Comparison of ENCODE assay signal across 22 mouse cellular contexts in the genomic region with DNA sequence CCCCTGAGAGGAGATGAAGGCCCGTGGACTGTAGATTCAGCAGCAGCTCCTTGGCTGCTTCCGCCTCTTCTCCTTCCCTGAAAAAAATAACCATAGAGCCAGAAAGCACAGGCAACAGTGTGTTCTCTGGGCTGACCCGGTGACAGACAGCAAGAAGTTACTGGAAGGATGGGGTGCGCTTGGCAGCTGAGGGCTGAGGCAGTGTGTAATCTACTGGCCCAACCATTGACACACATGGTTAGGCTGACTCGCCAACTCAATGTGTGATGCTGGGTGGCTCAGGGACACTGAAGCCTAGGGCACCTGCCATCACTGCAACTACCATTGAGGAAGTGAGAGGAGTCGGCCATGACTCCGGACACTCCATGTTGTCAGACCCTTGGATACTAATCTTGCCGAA. TPM values are rescaled to one million over a fixed set of nuclear protein-coding genes. Genes with fewer than 3 reads are reported as not detected.
DNase-seq lines count a peak whose midpoint lies in the region; ATAC-seq and TF ChIP-seq lines count a peak whose summit lies in the region.
"Had no signal": no experiment of that assay in that cellular context is flagged by ENCODE, and none has a peak within 500 bp of the region (broad histone marks: within the 10 kb centered on the region; RNA-seq: fewer than 3 reads in every experiment).

No protein-coding gene starts in this region.

- H3K4me3 ChIP-seq in hindbrain, embryonic 13.5 days = no peak overlapping the region
- no peak overlapping the region for H3K4me3 ChIP-seq in hindbrain, embryonic 11.5 days (ENCODE audit: low read depth, low read length)
- H3K4me3 ChIP-seq in hindbrain, postnatal 0 days (ENCODE audit: low read length) = no peak overlapping the region
- H3K4me3 ChIP-seq in hindbrain, embryonic 14.5 days (replicated peaks; ENCODE audit: low read length) = no peak overlapping the region
- H3K4me3 ChIP-seq in MEL (ENCODE audit: control insufficient read depth in 1 of 2, insufficient read depth in 1 of 2, low read depth in 2 of 2, low read length in 2 of 2) = no peak overlapping the region

- no peak for ATAC-seq in hindbrain, embryonic 13.5 days (ENCODE audit: low FRiP score)
- no peak for ATAC-seq in hindbrain, embryonic 11.5 days (ENCODE audit: low FRiP score)
- peak; percentile 52 for ATAC-seq in hindbrain, postnatal 0 days
- no peak for ATAC-seq in hindbrain, embryonic 14.5 days (ENCODE audit: low FRiP score)
- ATAC-seq: Patski had no signal

- no peaks in the 10 kb centered on the region for H3K9me3 ChIP-seq in hindbrain, embryonic 13.5 days
- no peaks in the 10 kb centered on the region for H3K9me3 ChIP-seq in hindbrain, embryonic 11.5 days (ENCODE audit: control insufficient read depth, low read length)
- no peaks in the 10 kb centered on the region for H3K9me3 ChIP-seq in hindbrain, postnatal 0 days (ENCODE audit: low read length)
- H3K9me3 ChIP-seq in hindbrain, embryonic 14.5 days (ENCODE audit: control insufficient read depth, low read length) = no peaks in the 10 kb centered on the region
- H3K9me3 ChIP-seq in MEL (replicated peaks; ENCODE audit: insufficient read depth, low read length) = no peaks in the 10 kb centered on the region
- H3K9me3 ChIP-seq: embryonic facial prominence, embryonic 10.5 days; embryonic facial prominence, embryonic 12.5 days; forebrain, embryonic 12.5 days had no signal

- 93% methylated on average over 8 of the region's 8 CpGs for WGBS in hindbrain, embryonic 13.5 days
- WGBS in hindbrain, embryonic 11.5 days = 90% methylated on average over 8 of the region's 8 CpGs
- WGBS in hindbrain, postnatal 0 days = 80% methylated on average over 8 of the region's 8 CpGs
- 85% methylated on average over 8 of the region's 8 CpGs for WGBS in hindbrain, embryonic 14.5 days

- H3K79me2 ChIP-seq in MEL (ENCODE audit: control insufficient read depth, insufficient read depth, low read length, poor library complexity) = no peaks in the 10 kb centered on the region

- intact Hi-C loops in heart, postnatal 25 days (cut with DNase I) = no loop called here

- H3K4me2 ChIP-seq in hindbrain, embryonic 13.5 days = no peak overlapping the region
- H3K4me2 ChIP-seq in hindbrain, embryonic 11.5 days (replicated peaks; ENCODE audit: low read depth, low read length) = no peak overlapping the region
- H3K4me2 ChIP-seq in hindbrain, postnatal 0 days (ENCODE audit: low read depth, low read length) = no peak overlapping the region
- no peak overlapping the region for H3K4me2 ChIP-seq in hindbrain, embryonic 14.5 days (replicated peaks)

- TF ChIP-seq RAD21 in MEL (IDR thresholded peaks at IDR 0.05; ENCODE audit: low read depth, low read length) = no peak

- TF ChIP-seq CTCF in hindbrain, postnatal 0 days (IDR thresholded peaks at IDR 0.05; ENCODE audit: low read depth) = no peak
- no peak for TF ChIP-seq CTCF in MEL (IDR thresholded peaks at IDR 0.05 in 2 of 3, conservative IDR thresholded peaks at IDR 0.05 in 1 of 3; ENCODE audit: control insufficient read depth in 1 of 3, insufficient read depth in 1 of 3, low read depth in 2 of 3, low read length in 3 of 3, poor library complexity in 1 of 3, severe bottlenecking in 1 of 3)

- H3K9ac ChIP-seq in hindbrain, embryonic 13.5 days = no peak overlapping the region
- H3K9ac ChIP-seq in hindbrain, embryonic 11.5 days (ENCODE audit: low read depth, low read length) = no peak overlapping the region
- no peak overlapping the region for H3K9ac ChIP-seq in hindbrain, postnatal 0 days (replicated peaks; ENCODE audit: low read length)
- H3K9ac ChIP-seq in hindbrain, embryonic 14.5 days = no peak overlapping the region
- H3K9ac ChIP-seq in MEL (ENCODE audit: control insufficient read depth, low read depth, low read length, poor library complexity, severe bottlenecking) = peak overlapping the region; percentile 29; the same call in 1 of the 2 replicates
- H3K9ac ChIP-seq: embryonic facial prominence, embryonic 12.5 days; forebrain, postnatal 0 days had no signal

- H3K4me1 ChIP-seq in hindbrain, embryonic 13.5 days (replicated peaks) = peaks cover 16% of the 10 kb centered on the region
- no peaks in the 10 kb centered on the region for H3K4me1 ChIP-seq in hindbrain, embryonic 11.5 days (replicated peaks; ENCODE audit: control insufficient read depth, insufficient read depth, low read length)
- H3K4me1 ChIP-seq in hindbrain, postnatal 0 days (ENCODE audit: insufficient read depth, low read length) = peaks cover 11% of the 10 kb centered on the region
- H3K4me1 ChIP-seq in hindbrain, embryonic 14.5 days (replicated peaks; ENCODE audit: control insufficient read depth, insufficient read depth, low read length) = no peaks in the 10 kb centered on the region
- H3K4me1 ChIP-seq in MEL (ENCODE audit: control insufficient read depth in 1 of 2, insufficient read depth in 2 of 2, low read length in 2 of 2) = peaks cover 0 to 5% of the 10 kb centered on the region in 2 experiments; a peak in 1 of 4 replicates

- peak; percentile 87 for DNase-seq in heart, adult 11 months
- DNase-seq in heart, postnatal 25 days (ENCODE audit: low spot score) = no peak
- DNase-seq in hindbrain, embryonic 11.5 days (ENCODE audit: low spot score) = no peak
- DNase-seq in hindbrain, postnatal 0 days (ENCODE audit: low spot score) = no peak
- DNase-seq in hindbrain, embryonic 14.5 days (ENCODE audit: low spot score) = no peak
- peak; percentile 22 for DNase-seq in MEL (ENCODE audit: low read depth, low spot score)
- DNase-seq in retina, embryonic 14.5 days (ENCODE audit: low spot score) = no peak
- DNase-seq: adrenal gland, adult 8-10 months; adrenal gland, postnatal 14 days; adrenal gland, postnatal 36 days; cerebellum, adult 11-12 months; cerebellum, adult 2 months; cerebellum, adult 9-10 months; cerebellum, postnatal 10 days; forebrain, postnatal 0 days had no signal

- TF ChIP-seq EP300 in MEL (IDR thresholded peaks at IDR 0.05; ENCODE audit: low read depth in 1 of 2, low read length in 2 of 2) = no peak

- no peaks in the 10 kb centered on the region for H3K27me3 ChIP-seq in hindbrain, embryonic 13.5 days
- no peaks in the 10 kb centered on the region for H3K27me3 ChIP-seq in hindbrain, embryonic 11.5 days (ENCODE audit: control insufficient read depth, insufficient read depth, low read length)
- H3K27me3 ChIP-seq in hindbrain, postnatal 0 days (ENCODE audit: insufficient read depth, low read length) = no peaks in the 10 kb centered on the region
- H3K27me3 ChIP-seq in hindbrain, embryonic 14.5 days (ENCODE audit: control insufficient read depth, insufficient read depth, low read length) = no peaks in the 10 kb centered on the region
- no peaks in the 10 kb centered on the region for H3K27me3 ChIP-seq in MEL (ENCODE audit: control insufficient read depth in 1 of 2, insufficient read depth in 2 of 2, low read length in 2 of 2)
- H3K27me3 ChIP-seq: embryonic facial prominence, embryonic 12.5 days; forebrain, embryonic 12.5 days; Patski had no signal

- 0 out of 2 replicates have a peak overlapping the region, but pooled peaks have one; percentile 23 for H3K27ac ChIP-seq in hindbrain, embryonic 13.5 days
- H3K27ac ChIP-seq in hindbrain, embryonic 11.5 days (ENCODE audit: low read depth, low read length) = no peak overlapping the region
- H3K27ac ChIP-seq in hindbrain, postnatal 0 days = no peak overlapping the region
- H3K27ac ChIP-seq in hindbrain, embryonic 14.5 days = no peak overlapping the region
- H3K27ac ChIP-seq in MEL (ENCODE audit: control insufficient read depth, low read depth, low read length) = no peak overlapping the region
- H3K27ac ChIP-seq: embryonic facial prominence, embryonic 12.5 days; forebrain, embryonic 12.5 days had no signal

- peaks cover 65% of the 10 kb centered on the region for H3K36me3 ChIP-seq in hindbrain, embryonic 13.5 days
- no peaks in the 10 kb centered on the region for H3K36me3 ChIP-seq in hindbrain, embryonic 11.5 days (ENCODE audit: control insufficient read depth, insufficient read depth, low read length)
- peaks cover 18% of the 10 kb centered on the region for H3K36me3 ChIP-seq in hindbrain, postnatal 0 days (ENCODE audit: insufficient read depth, low read length)
- peaks cover 54% of the 10 kb centered on the region for H3K36me3 ChIP-seq in hindbrain, embryonic 14.5 days (replicated peaks; ENCODE audit: control insufficient read depth, insufficient read depth)
- peaks cover 0 to 4% of the 10 kb centered on the region in 2 experiments; a peak in 1 of 4 replicates for H3K36me3 ChIP-seq in MEL (ENCODE audit: control insufficient read depth in 1 of 2, insufficient read depth in 2 of 2, low read length in 2 of 2)
- H3K36me3 ChIP-seq: embryonic facial prominence, embryonic 12.5 days had no signal

- TF ChIP-seq POLR2A in MEL (IDR thresholded peaks at IDR 0.05; ENCODE audit: control insufficient read depth in 1 of 2, insufficient read depth in 1 of 2, low read depth in 1 of 2, low read length in 2 of 2, poor library complexity in 1 of 2) = no peak

RNA-seq across cellular contexts. Expression of gene Srprb, which starts 20.1 kb away (rescaled TPM):
- total RNA-seq in heart, postnatal 25 days (2021) = 10 to 100 TPM; 18.0 to 19.4 TPM
- polyA plus RNA-seq in hindbrain, embryonic 13.5 days (2015; fragmentation: Nextera tagmentation; extraction: Ambion mirVana) = 48.9 and 51.0 TPM in 2 replicates
- polyA plus RNA-seq in hindbrain, embryonic 11.5 days (2014; fragmentation: Nextera tagmentation; extraction: Ambion mirVana) = 55.0 and 59.4 TPM in 2 replicates
- 55.3 and 58.1 TPM in 2 replicates for total RNA-seq in hindbrain, postnatal 0 days (2014; rRNA removed)
- polyA plus RNA-seq in hindbrain, postnatal 0 days (2015; fragmentation: Nextera tagmentation; extraction: Ambion mirVana) = 43.1 and 44.3 TPM in 2 replicates
- polyA plus RNA-seq in hindbrain, embryonic 14.5 days (2014; fragmentation: Nextera tagmentation; extraction: Ambion mirVana) = 54.1 and 64.9 TPM in 2 replicates
- total RNA-seq in MEL (2012; rRNA removed) = 62.0 and 71.5 TPM in 2 replicates
- polyA plus RNA-seq in MEL (2012; ENCODE audit: insufficient read depth in 1 of 2, insufficient read length in 2 of 2, low read depth in 1 of 2, low replicate concordance in 2 of 2, missing spikeins in 1 of 2) = 10 to 100 TPM in 1 of 2 experiments, not detected in 1; 85.0 TPM

RNA-seq across cellular contexts. Expression of gene Gm20425, which starts 48.2 kb away (rescaled TPM):
- 1 to 10 TPM; 6.7 to 8.0 TPM for total RNA-seq in heart, postnatal 25 days (2021)
- 3.5 and 4.7 TPM in 2 replicates for polyA plus RNA-seq in hindbrain, embryonic 13.5 days (2015; fragmentation: Nextera tagmentation; extraction: Ambion mirVana)
- polyA plus RNA-seq in hindbrain, embryonic 11.5 days (2014; fragmentation: Nextera tagmentation; extraction: Ambion mirVana) = 0.21 and 1.6 TPM in 2 replicates
- total RNA-seq in hindbrain, postnatal 0 days (2014; rRNA removed) = 0.99 and 3.7 TPM in 2 replicates
- polyA plus RNA-seq in hindbrain, postnatal 0 days (2015; fragmentation: Nextera tagmentation; extraction: Ambion mirVana) = 3.3 and 5.2 TPM in 2 replicates
- polyA plus RNA-seq in hindbrain, embryonic 14.5 days (2014; fragmentation: Nextera tagmentation; extraction: Ambion mirVana) = 0.48 and 4.0 TPM in 2 replicates
- not detected in 2 replicates for total RNA-seq in MEL (2012; rRNA removed)
- not detected for polyA plus RNA-seq in MEL (2012; ENCODE audit: insufficient read depth in 1 of 2, insufficient read length in 2 of 2, low read depth in 1 of 2, low replicate concordance in 2 of 2, missing spikeins in 1 of 2)
- total RNA-seq: forebrain, postnatal 0 days had no signal
- polyA plus RNA-seq: C2C12; cortical plate, adult 2 months; Patski had no signal

RNA-seq across cellular contexts. Expression of gene Trf, which starts 48.4 kb away (rescaled TPM):
- 10 to 100 TPM; 39.7 to 47.5 TPM for total RNA-seq in heart, postnatal 25 days (2021)
- 33.0 and 34.3 TPM in 2 replicates for polyA plus RNA-seq in hindbrain, embryonic 13.5 days (2015; fragmentation: Nextera tagmentation; extraction: Ambion mirVana)
- polyA plus RNA-seq in hindbrain, embryonic 11.5 days (2014; fragmentation: Nextera tagmentation; extraction: Ambion mirVana) = 20.8 and 25.8 TPM in 2 replicates
- 20.2 and 44.2 TPM in 2 replicates for total RNA-seq in hindbrain, postnatal 0 days (2014; rRNA removed)
- 42.1 and 45.4 TPM in 2 replicates for polyA plus RNA-seq in hindbrain, postnatal 0 days (2015; fragmentation: Nextera tagmentation; extraction: Ambion mirVana)
- polyA plus RNA-seq in hindbrain, embryonic 14.5 days (2014; fragmentation: Nextera tagmentation; extraction: Ambion mirVana) = 45.3 and 49.7 TPM in 2 replicates
- total RNA-seq in MEL (2012; rRNA removed) = not detected in 2 replicates
- polyA plus RNA-seq in MEL (2012; ENCODE audit: insufficient read depth in 1 of 2, insufficient read length in 2 of 2, low read depth in 1 of 2, low replicate concordance in 2 of 2, missing spikeins in 1 of 2) = not detected
- polyA plus RNA-seq: C2C12, Patski had no signal

Comparison
In these comparisons a context has a peak if more than half of its experiments do, and no peak if none do; other contexts are left out.
1. DNase-seq: peak in heart, adult 11 months (single experiment) and MEL (single experiment); none in heart, postnatal 25 days (single experiment), hindbrain, embryonic 11.5 days (single experiment), hindbrain, postnatal 0 days (single experiment), hindbrain, embryonic 14.5 days (single experiment) and retina, embryonic 14.5 days (single experiment).
2. RNA of gene Trf, which starts 48.4 kb away (polyA plus RNA-seq): 45.3 to 49.7 TPM in hindbrain, embryonic 14.5 days, 42.1 to 45.4 TPM in hindbrain, postnatal 0 days, 33.0 to 34.3 TPM in hindbrain, embryonic 13.5 days and 20.8 to 25.8 TPM in hindbrain, embryonic 11.5 days; not detected in MEL; every median in the first group is over 10 times any median in the second.